Mouse (Mus musculus) hindbrain, embryonic 14.5 days (tissue): ENCODE data around the gene Gtf2e1. TPM values are rescaled to one million over a fixed set of nuclear protein-coding genes. Genes with fewer than 3 reads are reported as not detected.

ENCODE experiments used
- ATAC-seq: fragments of 200-750 bp; cut with Nextera tagmentation; 2 replicates; pipeline ENCODE4 v1.8.0; 2017; ENCODE audit warnings: moderate number of reproducible peaks, mild to moderate bottlenecking, moderate TSS enrichment, moderate library complexity; ENCODE audit not compliant: low FRiP score
- DNase-seq: peaks from one replicate; pipeline ENCODE4 v3.0.0-alpha.2; 2015; ENCODE audit warnings: low spot score
- H3K27ac ChIP-seq: fragments of 300-500 bp; sonication (generic); 2 replicates; pipeline ENCODE4 v1.5.1; 2014; ENCODE audit warnings: mild to moderate bottlenecking, moderate library complexity
- H3K27me3 ChIP-seq: fragments of 300-500 bp; sonication (generic); 2 replicates; pipeline ENCODE4 v1.6.1; 2014; ENCODE audit warnings: mild to moderate bottlenecking, low read length, mixed read lengths; ENCODE audit not compliant: control insufficient read depth, insufficient read depth
- H3K36me3 ChIP-seq: fragments of 300-500 bp; sonication (generic); replicated peaks from 2 replicates; pipeline ENCODE4 v1.6.1; 2014; ENCODE audit not compliant: control insufficient read depth, insufficient read depth
- H3K4me1 ChIP-seq: fragments of 300-500 bp; sonication (generic); replicated peaks from 2 replicates; pipeline ENCODE4 v1.6.1; 2014; ENCODE audit warnings: antibody characterized with exemption, low read length, mixed read lengths; ENCODE audit not compliant: control insufficient read depth, insufficient read depth
- H3K4me2 ChIP-seq: fragments of 300-500 bp; sonication (generic); replicated peaks from 2 replicates; pipeline ENCODE4 v1.6.1; 2014; ENCODE audit warnings: mild to moderate bottlenecking, moderate library complexity
- H3K4me3 ChIP-seq: fragments of 300-500 bp; sonication (generic); replicated peaks from 2 replicates; pipeline ENCODE4 v1.5.1; 2014; ENCODE audit warnings: mild to moderate bottlenecking, low read length
- H3K9ac ChIP-seq: fragments of 300-500 bp; sonication (generic); 2 replicates; pipeline ENCODE4 v1.6.1; 2014
- H3K9me3 ChIP-seq: fragments of 300-500 bp; sonication (generic); 2 replicates; pipeline ENCODE4 v1.6.1; 2016; ENCODE audit warnings: low read length; ENCODE audit not compliant: control insufficient read depth
- WGBS: fragments of 180-500 bp; shearing (Covaris S2); extraction: QIAGEN DNeasy Blood & Tissue Kit; methylation state at CpG from one replicate; pipeline ENCODE4 v1.1.7; 2014; 5-methylcytosine and 5-hydroxymethylcytosine counted together
- polyA plus RNA-seq: library from polyadenylated mRNA; unstranded; fragments of >200 nt; fragmentation: Nextera tagmentation; extraction: Ambion mirVana; gene quantifications from 2 replicates; pipeline ENCODE4 v1.2.1, GENCODE M21; 2014

The Gtf2e1 gene
- polyA plus RNA-seq, 1 experiment from 2014 or later = 29.0 TPM

GRCm38 (mm10) chr16:37526688-37527223 lies 12.8 kb downstream of the Gtf2e1 start:
- no peak overlapping the region for H3K4me3 ChIP-seq
- H3K4me2 ChIP-seq = no peak overlapping the region
- DNase-seq = no peak
- H3K9me3 ChIP-seq = peaks cover 3% of the 10 kb centered on the region; the same call in 1 of the 2 replicates
- no peaks in the 10 kb centered on the region for H3K27me3 ChIP-seq
- no peak overlapping the region for H3K27ac ChIP-seq
- H3K9ac ChIP-seq = no peak overlapping the region
- 92% methylated on average over 3 of the region's 3 CpGs for WGBS
- no peak for ATAC-seq
- peaks cover 33% of the 10 kb centered on the region for H3K36me3 ChIP-seq
- H3K4me1 ChIP-seq = no peaks in the 10 kb centered on the region

- H3K36me3 ChIP-seq = peaks cover 42% of the 10 kb centered on the region
- ATAC-seq (no peak), DNase-seq (no peak)
- no peak overlapping the region for H3K9ac ChIP-seq
- H3K4me3 ChIP-seq = no peak overlapping the region
- no peaks in the 10 kb centered on the region for H3K4me1 ChIP-seq
- H3K27ac ChIP-seq = no peak overlapping the region
- 95% methylated on average over 2 of the region's 2 CpGs for WGBS
- H3K27me3 ChIP-seq = no peaks in the 10 kb centered on the region
- H3K9me3 ChIP-seq = peaks cover 3% of the 10 kb centered on the region; the same call in 1 of the 2 replicates
- no peak overlapping the region for H3K4me2 ChIP-seq
Measured at GRCm38 (mm10) chr16:37525121-37525520, 14.5 kb downstream of the Gtf2e1 start.

- H3K9me3 ChIP-seq = peaks cover 3% of the 10 kb centered on the region; the same call in 1 of the 2 replicates
- no peak overlapping the region for H3K4me2 ChIP-seq
- no peaks in the 10 kb centered on the region for H3K27me3 ChIP-seq
- H3K4me3 ChIP-seq = no peak overlapping the region
- H3K9ac ChIP-seq = no peak overlapping the region
- no peak overlapping the region for H3K27ac ChIP-seq
- 93% methylated on average over 7 of the region's 7 CpGs for WGBS
- ATAC-seq (no peak), DNase-seq (no peak)
- peaks cover 51% of the 10 kb centered on the region for H3K36me3 ChIP-seq
- no peaks in the 10 kb centered on the region for H3K4me1 ChIP-seq
Measured at GRCm38 (mm10) chr16:37522100-37522697, 17.4 kb downstream of the Gtf2e1 start.

GRCm38 (mm10) chr16:37520190-37521040 lies 19.2 kb downstream of the Gtf2e1 start:
- ATAC-seq = no peak
- Histone ChIP-seq H3K9me3 (peaks cover 3% of the 10 kb centered on the region; the same call in 1 of the 2 replicates), H3K27ac (no peak overlapping the region), H3K27me3 (no peaks in the 10 kb centered on the region), H3K9ac (no peak overlapping the region), H3K4me3 (no peak overlapping the region), H3K4me2 (no peak overlapping the region), H3K4me1 (no peaks in the 10 kb centered on the region), H3K36me3 (peaks cover 61% of the 10 kb centered on the region)
- 96% methylated on average over 2 of the region's 2 CpGs for WGBS
- DNase-seq = no peak

- Histone ChIP-seq H3K9ac (no peak overlapping the region), H3K27me3 (no peaks in the 10 kb centered on the region), H3K4me1 (no peaks in the 10 kb centered on the region), H3K4me2 (no peak overlapping the region), H3K4me3 (no peak overlapping the region), H3K9me3 (peaks cover 3% of the 10 kb centered on the region; the same call in 1 of the 2 replicates), H3K27ac (no peak overlapping the region), H3K36me3 (peaks cover 67% of the 10 kb centered on the region)
- 97% methylated on average over 1 of the region's 1 CpGs for WGBS
- no peak for ATAC-seq
- no peak for DNase-seq
Measured at GRCm38 (mm10) chr16:37519721-37520120, 19.9 kb downstream of the Gtf2e1 start.

GRCm38 (mm10) chr16:37518662-37519061 lies 20.9 kb downstream of the Gtf2e1 start:
- WGBS = 89% methylated on average over 2 of the region's 2 CpGs
- Histone ChIP-seq H3K36me3 (peaks cover 61% of the 10 kb centered on the region), H3K4me2 (no peak overlapping the region), H3K4me3 (no peak overlapping the region), H3K4me1 (no peaks in the 10 kb centered on the region), H3K27ac (no peak overlapping the region), H3K27me3 (no peaks in the 10 kb centered on the region), H3K9ac (no peak overlapping the region), H3K9me3 (peaks cover 2% of the 10 kb centered on the region; the same call in 1 of the 2 replicates)
- no peak for ATAC-seq
- no peak for DNase-seq

GRCm38 (mm10) chr16:37517596-37518211 lies 21.9 kb downstream of the Gtf2e1 start:
- H3K4me1 ChIP-seq = no peaks in the 10 kb centered on the region
- no peak overlapping the region for H3K4me2 ChIP-seq
- no peak overlapping the region for H3K4me3 ChIP-seq
- no peak overlapping the region for H3K9ac ChIP-seq
- 97% methylated on average over 4 of the region's 4 CpGs for WGBS
- peaks cover 60% of the 10 kb centered on the region for H3K36me3 ChIP-seq
- no peak for DNase-seq
- H3K27ac ChIP-seq = no peak overlapping the region
- no peak for ATAC-seq
- H3K27me3 ChIP-seq = no peaks in the 10 kb centered on the region
- no peaks in the 10 kb centered on the region for H3K9me3 ChIP-seq

GRCm38 (mm10) chr16:37516376-37516993 lies 23.1 kb downstream of the Gtf2e1 start:
- H3K9me3 ChIP-seq = no peaks in the 10 kb centered on the region
- no peak overlapping the region for H3K4me3 ChIP-seq
- no peaks in the 10 kb centered on the region for H3K4me1 ChIP-seq
- no peak for ATAC-seq
- no peak overlapping the region for H3K4me2 ChIP-seq
- no peaks in the 10 kb centered on the region for H3K27me3 ChIP-seq
- no peak for DNase-seq
- H3K9ac ChIP-seq = no peak overlapping the region
- 91% methylated on average over 6 of the region's 6 CpGs for WGBS
- peaks cover 54% of the 10 kb centered on the region for H3K36me3 ChIP-seq
- H3K27ac ChIP-seq = no peak overlapping the region

GRCm38 (mm10) chr16:37514644-37515043 lies 24.9 kb downstream of the Gtf2e1 start:
- H3K36me3 ChIP-seq = peaks cover 52% of the 10 kb centered on the region
- no peak overlapping the region for H3K4me3 ChIP-seq
- DNase-seq (no peak), ATAC-seq (no peak)
- H3K9ac ChIP-seq = no peak overlapping the region
- no peaks in the 10 kb centered on the region for H3K9me3 ChIP-seq
- H3K4me1 ChIP-seq = no peaks in the 10 kb centered on the region
- H3K27ac ChIP-seq = no peak overlapping the region
- no peak overlapping the region for H3K4me2 ChIP-seq
- no peaks in the 10 kb centered on the region for H3K27me3 ChIP-seq
- WGBS = 83% methylated on average over 8 of the region's 8 CpGs
